Mouse (Mus musculus) heart, adult 8-10 months (tissue): ENCODE results near the gene Sh3d21. TPM values are rescaled to one million over a fixed set of nuclear protein-coding genes. Genes with fewer than 3 reads are reported as not detected.
"Not testable (repeated sequence)": the region's sequence is repeated elsewhere in the genome, so short reads cannot be mapped to it uniquely, and the experiment has no call there.

Experiments
- DNase-seq: peaks from one replicate; pipeline ENCODE4 v3.0.0; 2022; ENCODE audit warnings: low spot score
- total RNA-seq, 4 experiments: library from RNA; stranded (reverse); gene quantifications; 2 replicates each; pipeline ENCODE4 v1.2.4; 2022

Gene Sh3d21
- 1 to 10 TPM; 1.6 to 2.2 (median 2.1) TPM for total RNA-seq

DNA sequence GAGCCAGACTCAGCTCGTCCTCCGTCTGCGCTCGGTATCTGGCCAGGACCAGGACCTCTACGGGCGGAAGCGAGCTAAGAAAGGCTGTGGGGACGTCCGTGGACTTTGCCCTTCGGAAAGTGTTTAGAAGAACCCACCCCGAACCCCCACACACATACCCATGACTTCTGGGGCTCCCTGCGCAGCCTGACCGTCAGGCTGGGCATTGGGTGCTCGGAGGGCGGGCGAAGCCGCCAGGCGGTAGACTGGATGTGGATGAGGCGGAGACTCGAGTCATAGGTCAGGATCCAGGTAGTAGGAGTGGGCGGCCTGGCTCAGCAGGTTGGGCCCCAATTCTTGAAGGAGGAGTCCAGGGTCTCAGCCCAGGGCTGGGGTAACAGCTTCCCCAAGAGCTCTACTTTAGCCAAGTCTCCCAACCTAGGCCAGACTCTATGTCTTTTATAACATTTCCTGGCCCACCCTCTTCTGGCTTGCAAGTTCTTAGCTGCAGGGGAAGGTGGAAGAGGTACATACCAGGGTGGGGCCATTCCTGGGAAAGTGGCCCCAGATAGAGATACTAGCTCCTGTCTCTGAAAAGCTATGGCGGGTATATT is at the start of gene Sh3d21:
TSS of gene Sh3d21 (minus strand) at position 425 of the 593 bp plus-strand sequence.
- DNase-seq = peak; percentile 29

DNA sequence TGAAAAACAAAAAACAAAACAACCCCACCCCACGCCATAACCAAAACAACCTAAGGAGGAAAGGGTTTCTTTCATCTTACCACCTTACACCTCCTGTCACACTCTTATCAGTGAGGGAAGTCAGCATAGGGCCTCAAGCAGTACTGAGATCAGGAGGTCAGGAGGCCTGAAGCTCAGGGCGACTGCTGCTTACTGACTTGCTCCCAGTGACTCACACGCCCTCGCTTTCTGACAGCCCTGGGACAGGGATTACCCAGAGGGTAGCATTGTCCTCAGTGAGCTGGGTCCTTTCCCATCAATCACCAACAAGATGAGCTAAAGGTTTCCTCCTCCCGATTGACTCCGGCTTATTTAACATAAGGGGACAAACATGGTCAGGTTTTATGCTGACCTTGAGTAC is 43.8 kb upstream of the Sh3d21 start:
- DNase-seq = no peak

DNA sequence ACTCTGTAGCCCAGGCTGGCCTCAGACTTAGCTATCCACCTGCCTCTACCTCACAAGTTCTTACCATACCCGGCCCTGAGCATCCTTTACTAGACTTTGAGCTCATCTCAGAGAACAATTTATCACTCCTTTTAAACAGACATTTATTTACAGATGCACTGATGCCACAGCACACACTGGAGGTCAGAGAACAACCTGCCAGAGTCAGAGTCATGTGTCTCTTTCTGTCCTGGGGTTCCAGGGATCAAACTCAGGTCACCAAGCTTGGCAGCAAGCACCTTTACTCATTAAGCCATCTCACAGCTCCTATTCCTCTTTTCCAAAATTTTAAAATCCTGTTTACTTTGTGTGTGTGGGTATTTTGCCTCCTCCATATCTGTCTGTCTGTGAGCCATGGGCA is 42.1 kb upstream of the Sh3d21 start:
- no peak for DNase-seq

DNA sequence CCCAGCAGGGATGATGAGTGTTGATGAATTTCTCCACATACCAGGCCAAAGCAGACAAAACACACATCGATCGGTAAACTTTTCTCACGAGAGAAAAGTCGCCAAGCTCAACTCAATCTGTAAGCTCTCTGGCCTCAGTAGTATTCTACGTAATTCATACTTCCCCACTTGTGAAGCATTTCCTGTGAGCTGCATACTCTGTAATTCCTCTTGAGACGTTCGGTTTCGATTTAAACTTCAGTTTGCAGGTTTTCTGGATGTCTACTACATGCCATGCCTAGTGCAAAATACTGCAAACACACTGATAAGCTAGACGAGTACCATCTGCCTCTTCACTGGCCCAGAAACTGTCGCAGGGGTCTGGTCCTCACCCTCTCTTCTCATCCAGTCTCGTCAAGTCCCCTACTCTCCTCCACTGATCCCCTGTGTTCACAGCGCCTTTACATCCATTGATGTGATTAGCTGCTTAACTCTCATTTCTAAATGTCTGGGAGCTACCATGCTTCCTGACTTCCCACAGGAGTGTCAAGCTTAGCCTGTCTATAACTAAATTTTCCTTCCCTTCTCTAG is 41.5 kb upstream of the Sh3d21 start:
- no peak for DNase-seq

DNA sequence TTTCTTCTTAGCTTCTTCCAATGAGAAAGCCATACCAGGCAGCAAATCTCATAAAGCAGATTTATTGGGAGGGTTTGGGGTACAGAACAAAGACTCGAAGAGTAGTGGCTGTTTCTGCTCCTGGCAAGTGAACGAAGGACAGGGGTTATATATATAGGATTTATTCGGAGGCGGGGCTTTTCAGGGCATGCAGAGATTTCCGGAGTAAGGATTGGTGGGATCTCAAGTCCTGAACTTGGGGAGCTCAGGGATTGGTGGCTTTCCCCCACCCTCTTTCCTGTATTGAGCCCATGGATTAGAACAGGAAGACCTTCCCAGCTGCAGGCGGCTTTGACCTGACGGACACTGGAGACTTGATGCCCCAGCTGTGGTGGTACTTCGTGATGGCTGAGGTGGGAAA is 40.7 kb upstream of the Sh3d21 start:
- no peak for DNase-seq

DNA sequence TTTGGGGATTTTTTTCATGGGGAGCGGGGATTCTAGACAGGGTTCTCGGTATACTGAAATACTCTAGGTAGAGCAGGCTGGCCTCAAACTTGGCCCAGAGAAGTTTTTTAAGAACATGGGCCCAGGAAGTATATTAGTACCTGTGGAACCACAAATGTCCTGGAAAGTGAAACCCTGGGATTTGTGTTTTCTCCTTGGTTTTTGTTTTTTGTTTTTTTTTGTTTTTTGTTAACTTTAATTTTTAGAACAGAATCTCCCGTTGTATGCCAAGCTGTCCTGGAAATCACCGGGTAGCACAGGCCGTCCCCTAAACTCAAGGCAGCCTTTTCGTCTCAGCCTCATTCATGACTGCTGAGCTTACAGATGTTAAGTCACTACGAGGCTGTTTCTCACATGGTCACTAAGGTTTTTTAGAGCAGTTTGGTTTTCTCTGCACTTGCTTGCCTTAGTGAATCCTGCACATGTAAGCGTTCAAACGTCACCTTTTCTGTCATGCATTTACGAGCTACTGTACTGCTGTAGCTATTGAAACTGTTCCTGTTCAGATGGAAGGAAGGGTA is 40.1 kb upstream of the Sh3d21 start:
- no peak for DNase-seq

DNA sequence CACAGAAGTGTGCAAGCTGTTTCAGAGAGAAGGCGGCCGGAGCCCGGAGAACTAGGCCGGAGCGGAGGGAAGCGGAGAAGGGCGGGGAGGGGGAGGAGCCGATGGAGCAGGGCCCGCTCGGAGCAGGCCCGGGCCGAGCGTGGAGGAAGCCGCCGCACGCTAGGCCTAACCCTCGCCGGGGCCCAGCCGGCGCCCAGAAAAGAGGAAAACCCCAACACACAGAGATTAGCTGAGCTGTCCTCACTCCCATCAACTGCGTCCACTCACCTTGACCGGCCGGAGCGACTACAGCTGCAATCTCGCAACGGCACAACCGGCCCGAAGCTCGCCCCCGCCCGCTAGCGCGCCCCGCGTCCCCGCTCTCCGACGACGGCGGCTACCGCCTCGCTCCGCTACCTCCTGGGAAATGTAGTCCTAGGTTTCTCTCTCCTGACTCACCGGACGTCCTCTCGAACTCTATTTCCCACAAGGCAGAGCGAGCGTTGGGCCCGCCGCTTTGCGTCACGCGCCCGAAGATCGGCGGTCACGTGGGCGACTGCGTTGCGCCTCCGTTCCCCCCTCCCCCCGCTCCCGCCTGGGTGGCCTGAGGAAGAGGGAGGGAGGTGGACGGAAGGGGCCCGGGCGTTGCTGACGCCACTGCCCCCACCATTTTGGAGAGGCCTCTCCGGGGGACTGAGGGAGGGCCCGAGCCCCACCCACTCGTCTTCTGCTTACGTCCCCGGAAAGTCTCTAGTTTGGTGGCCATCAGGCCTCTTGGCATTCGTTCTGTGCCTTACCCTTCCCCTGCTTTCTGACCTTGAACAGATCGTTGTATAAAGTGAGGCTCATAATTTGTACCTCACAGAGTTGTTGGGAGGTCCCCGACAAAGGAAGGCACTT is 39.3 kb upstream of the Sh3d21 start, which contains the start of gene Thrap3:
TSS of gene Thrap3 (minus strand) at position 458 of the 879 bp plus-strand sequence.
- peak; percentile 99 for DNase-seq

DNA sequence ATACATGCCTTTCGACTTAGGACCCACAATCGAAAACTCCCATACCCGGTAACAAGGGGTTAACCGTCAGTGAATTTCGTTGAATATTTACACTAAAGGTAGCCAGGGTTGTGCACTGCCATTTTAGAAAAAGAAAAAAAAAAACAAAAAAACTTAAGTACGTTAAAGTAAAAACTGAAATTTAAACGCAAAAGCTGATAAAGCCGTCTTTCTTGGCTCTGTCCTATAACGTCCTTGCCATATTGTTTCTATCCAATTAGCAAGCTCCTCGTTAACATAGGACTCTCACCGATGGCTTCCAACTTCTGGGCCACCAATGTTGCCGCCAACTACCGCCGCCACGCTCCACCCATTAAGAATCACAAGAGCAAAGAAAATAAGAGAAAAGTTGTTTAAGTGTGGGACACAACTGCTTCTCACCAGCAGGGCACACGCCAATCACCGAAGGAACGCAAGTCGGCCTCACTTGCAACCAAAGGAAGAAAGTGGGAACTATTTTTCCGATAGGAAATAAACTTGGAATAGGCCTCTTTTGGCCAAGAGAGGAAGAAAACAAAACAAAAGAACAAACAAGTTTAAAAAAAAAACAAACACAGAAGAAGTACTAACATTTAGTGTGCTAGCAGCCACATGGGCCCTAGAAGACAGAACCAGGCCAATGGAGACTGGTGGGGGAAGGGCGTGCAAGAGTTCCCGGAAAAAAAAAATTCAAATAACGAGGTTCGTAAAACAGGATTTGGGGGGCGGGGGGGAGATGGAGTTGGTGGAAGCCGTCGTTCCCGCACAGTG is 38.4 kb upstream of the Sh3d21 start:
- DNase-seq = peak; percentile 30

DNA sequence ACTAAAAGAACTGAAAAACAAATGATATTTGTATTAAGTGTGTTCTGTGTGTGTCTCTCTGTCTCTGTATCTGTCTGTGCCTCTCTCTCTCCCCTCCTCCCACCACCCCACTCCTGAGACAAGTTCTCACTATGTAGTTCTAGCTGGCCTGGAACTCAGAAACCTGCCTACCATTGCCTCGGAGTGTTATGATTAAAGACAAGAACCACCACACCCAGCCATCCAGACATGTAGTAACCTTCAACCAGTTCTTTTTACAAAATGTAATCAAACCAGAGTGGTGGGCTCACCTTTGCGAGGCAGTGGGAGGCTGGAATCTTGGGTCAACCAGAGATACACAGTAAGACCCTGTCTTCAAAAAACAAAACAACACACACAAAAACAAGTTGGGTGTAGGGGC is 37.4 kb upstream of the Sh3d21 start:
- DNase-seq = no peak

DNA sequence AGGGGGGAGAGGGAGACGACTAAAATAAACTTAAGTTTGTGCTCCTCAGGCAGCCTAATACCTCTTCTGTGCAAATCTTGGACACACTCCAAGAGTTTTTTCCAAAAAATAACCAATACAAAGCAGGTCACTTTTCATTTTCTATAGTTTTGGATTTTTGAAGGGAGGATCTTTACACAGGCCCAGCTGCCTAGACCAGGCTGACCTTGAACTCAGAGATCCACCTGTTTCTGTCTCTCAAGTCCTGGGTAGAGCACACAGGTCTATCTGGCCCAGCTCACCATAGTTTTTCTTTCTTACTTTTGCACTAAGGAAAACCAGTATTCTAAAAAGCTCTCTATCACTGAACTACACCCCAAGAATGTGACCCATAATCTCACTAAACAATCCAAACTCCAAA is 36.7 kb upstream of the Sh3d21 start:
- DNase-seq = no peak

DNA sequence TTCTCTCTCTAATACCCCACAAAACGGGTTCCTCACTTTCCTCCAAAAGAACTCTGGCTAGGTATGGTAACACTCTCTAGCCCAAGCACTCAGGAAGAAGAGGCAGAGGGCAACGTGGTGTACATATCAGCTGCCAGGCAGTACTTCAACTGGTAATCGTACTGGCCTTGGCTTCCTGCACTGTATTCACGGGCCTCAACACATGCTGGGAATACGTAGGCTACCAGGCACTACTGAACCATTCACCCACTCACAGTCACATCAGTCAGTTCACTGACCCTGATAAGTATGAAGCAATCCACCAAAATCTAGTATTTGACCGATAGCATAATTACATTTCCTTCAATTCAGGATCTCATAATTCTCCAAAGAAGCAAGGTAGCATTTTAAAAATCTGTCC is 36.3 kb upstream of the Sh3d21 start:
- no peak for DNase-seq

DNA sequence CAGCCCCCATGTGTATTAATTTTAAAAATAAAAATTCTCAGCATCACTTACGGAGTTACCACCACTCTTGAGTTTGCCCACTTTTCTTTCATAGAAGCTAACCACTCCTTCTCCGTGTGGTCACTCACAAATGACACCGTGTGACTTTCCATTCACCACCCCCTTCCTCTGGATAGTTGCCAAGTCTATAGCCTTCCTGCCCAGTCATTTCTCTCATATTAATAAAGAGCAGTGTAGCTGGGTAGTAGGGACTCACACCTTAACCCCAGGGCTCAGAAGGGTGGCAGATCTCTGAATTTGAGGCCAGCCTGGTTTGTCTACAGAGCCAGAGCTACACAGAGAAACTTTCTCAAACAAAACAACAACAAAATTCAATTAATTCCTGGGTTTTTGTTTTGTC is 34.2 kb upstream of the Sh3d21 start:
- DNase-seq = peak; percentile 48

DNA sequence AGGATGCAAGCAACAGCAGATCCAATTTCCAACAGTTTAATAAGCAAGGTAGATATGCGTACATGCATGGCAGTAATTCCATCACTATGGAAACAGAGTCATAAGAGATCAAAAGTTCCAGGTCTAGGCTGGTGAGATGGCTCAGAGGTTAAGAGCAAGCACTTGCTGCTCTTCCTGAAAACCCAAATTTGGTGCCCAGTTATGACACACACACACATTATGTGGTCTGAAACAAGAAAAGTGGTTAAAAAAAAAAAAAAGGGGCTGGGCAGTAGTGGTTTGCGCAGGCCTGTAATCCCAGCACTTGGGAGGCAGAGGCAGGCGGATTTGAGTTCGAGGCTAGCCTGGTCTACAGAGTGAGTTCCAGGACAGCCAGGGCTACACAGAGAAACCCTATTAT is 31.6 kb upstream of the Sh3d21 start:
- DNase-seq = no peak

DNA sequence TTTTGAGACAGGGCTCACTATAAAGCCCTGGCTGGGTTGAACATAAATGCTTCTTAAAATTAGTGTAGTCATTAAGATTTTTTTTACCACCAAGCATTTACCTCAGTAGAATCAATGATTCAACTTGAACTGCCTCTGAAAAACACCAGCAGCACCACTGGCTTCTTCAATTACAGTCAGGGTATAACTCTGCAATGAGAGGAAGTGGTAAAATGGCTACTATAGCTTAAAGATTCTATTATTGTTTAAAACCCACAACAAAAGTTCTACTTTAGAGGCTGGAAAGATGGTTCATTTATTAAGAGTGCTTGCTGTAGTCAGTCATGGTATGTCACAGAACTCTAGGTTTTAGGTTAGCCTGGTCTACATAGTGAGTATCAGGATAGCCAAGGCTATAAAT is 30.9 kb upstream of the Sh3d21 start:
- no peak for DNase-seq

DNA sequence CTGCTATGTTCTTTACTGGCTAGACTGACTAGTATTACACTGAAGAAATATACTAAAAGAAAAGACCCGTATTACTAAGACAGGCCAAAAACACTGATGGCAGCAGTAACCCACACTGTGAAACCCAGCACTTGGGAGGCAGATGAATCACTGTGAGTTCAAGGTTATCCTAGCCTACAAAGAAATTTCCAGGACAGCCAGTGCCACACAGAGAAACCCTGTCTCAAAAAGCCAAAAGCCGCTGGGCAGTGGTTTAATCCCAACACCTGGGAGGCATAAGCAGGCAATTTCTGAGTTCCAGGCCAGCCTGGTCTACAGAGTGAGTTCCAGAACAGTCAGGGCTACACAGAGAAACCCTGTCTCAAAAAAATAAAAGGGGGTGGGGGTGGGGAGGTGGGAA is 27.3 kb upstream of the Sh3d21 start:
- DNase-seq = no peak

DNA sequence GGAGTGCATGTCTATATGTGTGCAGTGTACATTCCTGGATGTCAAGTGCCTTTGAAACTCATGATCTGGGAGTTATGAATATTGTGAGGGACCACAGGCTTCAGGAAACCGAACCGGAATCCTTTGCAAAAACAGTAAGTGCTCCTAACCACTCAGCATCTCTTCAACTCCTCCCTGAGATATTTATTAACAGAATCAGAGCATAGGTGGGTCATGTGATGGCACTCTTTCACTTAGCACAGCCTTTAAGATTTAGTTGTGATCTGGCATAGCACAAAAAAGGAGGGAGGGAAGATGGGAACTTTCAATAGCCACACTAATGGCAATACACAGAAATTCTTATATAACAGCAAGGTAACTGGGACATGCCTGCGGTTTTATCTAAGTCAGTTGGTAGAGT is 23.8 kb upstream of the Sh3d21 start:
- DNase-seq = no peak

DNA sequence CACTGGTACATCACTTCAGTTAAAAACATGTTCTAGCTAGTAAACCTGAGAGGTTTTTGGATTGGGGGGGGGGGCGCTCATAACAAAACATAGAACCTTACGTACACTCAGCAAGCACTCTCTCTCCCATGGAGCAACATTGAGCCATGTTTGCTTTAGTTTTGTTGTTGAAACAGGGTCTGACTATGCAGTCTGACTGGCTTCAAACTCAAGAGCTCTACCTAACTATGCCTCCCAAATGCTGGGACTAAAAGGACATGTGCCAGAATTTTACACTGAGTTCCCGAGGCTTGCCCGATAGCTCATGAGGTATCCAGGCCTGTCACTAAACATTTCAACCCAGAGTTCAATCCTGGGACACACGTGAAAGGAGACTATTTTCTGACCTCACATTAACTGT is 19.7 kb upstream of the Sh3d21 start:
- DNase-seq = no peak

DNA sequence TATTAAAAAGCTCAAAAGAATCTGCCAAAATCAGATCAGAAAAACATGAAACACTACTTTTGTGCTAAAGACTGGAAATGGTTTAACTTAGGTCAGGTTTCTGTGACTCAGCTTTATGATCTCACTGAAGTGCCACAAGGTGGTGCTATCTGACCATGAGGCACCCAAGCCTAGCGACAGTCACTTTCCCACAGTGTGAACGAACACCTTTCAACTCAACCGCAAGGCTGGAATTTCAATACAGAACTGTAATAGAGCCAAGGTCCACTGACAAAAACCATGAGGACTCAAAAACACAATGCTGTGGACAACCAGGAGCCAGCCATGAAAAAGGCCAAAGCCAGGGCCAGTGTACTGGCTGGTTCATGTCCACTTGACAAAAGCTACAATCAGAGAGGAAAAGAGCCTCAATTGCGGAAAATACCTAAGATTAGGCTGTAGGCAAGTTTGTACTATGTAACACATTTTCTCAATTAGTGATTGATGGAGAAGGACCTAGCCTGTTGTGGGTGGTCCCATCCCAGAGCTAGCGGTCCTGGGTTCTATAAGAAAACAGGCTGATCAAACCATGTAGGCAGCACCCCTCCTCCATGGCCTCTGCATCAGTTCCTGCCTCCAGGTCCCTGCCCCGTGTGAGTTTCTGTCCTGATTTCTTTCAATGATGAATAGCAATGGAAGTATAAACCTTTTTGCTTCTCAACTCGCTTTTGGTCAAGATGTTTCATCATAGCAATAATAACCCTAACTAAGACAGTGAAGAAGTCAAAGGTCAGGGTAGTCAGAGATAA is 18.1 kb upstream of the Sh3d21 start:
- peak; percentile 54 for DNase-seq

DNA sequence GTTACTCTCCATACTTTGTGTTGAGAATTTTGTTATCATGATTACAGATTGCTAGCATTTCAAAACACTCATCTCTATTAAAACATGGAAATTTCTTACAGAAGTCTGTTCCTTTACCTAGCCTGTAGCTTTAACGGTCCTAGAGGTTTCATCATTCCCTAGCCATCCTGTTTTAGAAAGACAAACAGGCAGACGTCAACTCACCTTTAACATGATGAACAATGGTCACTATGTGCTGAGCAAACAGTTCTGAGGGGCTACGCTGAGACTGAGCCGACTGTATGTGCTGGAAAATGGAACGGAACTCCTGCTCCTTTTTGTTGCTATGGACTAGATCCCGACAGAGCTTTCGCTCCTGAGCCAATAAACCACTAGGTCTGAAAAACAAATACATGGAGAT is 12.7 kb upstream of the Sh3d21 start:
- not testable (repeated sequence) for DNase-seq

DNA sequence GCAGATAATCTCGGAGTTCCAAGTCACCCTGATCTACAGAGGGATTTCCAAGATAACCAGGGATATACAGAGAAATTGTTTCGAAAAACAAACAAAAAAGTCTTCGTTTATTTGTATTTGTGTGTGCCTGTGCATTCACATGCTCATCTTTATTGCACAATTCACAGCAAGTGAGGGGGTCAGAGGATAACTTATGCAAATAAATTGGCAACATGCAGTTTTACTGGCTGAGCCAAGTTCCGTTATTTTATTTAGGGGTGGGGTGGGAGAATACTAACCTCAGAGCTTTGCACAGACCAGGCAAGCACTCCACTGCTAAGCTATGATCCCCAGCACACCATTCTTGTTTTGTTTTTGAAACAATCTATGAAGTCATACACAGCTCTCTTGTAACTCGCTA is 10.5 kb upstream of the Sh3d21 start:
- no peak for DNase-seq

DNA sequence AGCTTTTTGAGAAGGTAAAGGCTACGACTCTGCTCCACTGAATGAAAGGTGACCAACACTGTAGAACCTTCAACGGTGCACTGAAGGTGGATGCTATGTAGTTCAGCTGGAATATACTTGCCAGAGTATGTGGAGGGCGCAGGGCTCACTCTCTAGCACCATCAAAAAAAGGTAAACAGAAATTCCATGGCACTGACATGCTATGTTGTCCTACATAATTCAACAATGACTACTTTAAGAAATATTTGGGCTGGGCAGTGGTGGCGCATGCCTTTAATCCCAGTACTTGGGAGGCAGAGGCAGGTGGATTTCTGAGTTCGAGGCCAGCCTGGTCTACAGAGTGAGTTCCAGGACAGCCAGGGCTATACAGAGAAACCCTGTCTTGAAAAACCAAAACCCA is 7.4 kb upstream of the Sh3d21 start:
- not testable (repeated sequence) for DNase-seq
